Mouse (Mus musculus) midbrain, embryonic 13.5 days (tissue): ENCODE results near the gene Chl1. TPM values are rescaled to one million over a fixed set of nuclear protein-coding genes. Genes with fewer than 3 reads are reported as not detected.

ENCODE experiments used
- ATAC-seq: fragments of 200-750 bp; cut with Nextera tagmentation; 2 replicates; pipeline ENCODE4 v1.8.0; 2017; ENCODE audit warnings: mild to moderate bottlenecking, moderate TSS enrichment, moderate library complexity
- H3K27ac ChIP-seq: fragments of 300-500 bp; sonication (generic); 2 replicates; pipeline ENCODE4 v1.5.1; 2015; ENCODE audit warnings: inconsistent platforms, mild to moderate bottlenecking, moderate library complexity
- H3K27me3 ChIP-seq: fragments of 300-500 bp; sonication (generic); 2 replicates; pipeline ENCODE4 v1.6.1; 2015; ENCODE audit warnings: mild to moderate bottlenecking, inconsistent platforms
- H3K36me3 ChIP-seq: fragments of 300-500 bp; sonication (generic); 2 replicates; pipeline ENCODE4 v1.6.1; 2015; ENCODE audit warnings: mild to moderate bottlenecking, inconsistent platforms
- H3K4me1 ChIP-seq: fragments of 300-500 bp; sonication (generic); replicated peaks from 2 replicates; pipeline ENCODE4 v1.6.1; 2015; ENCODE audit warnings: inconsistent platforms
- H3K4me2 ChIP-seq: fragments of 300-500 bp; sonication (generic); replicated peaks from 2 replicates; pipeline ENCODE4 v1.6.1; 2015; ENCODE audit warnings: moderate library complexity, mild to moderate bottlenecking, inconsistent platforms
- H3K4me3 ChIP-seq: fragments of 300-500 bp; sonication (generic); replicated peaks from 2 replicates; pipeline ENCODE4 v1.5.1; 2015; ENCODE audit warnings: mild to moderate bottlenecking, inconsistent platforms
- H3K9ac ChIP-seq: fragments of 300-500 bp; sonication (generic); replicated peaks from 2 replicates; pipeline ENCODE4 v1.6.1; 2015; ENCODE audit warnings: mild to moderate bottlenecking, inconsistent platforms
- H3K9me3 ChIP-seq: fragments of 300-500 bp; sonication (generic); 2 replicates; pipeline ENCODE4 v1.6.1; 2016; ENCODE audit warnings: mild to moderate bottlenecking, inconsistent platforms
- WGBS: fragments of 180-500 bp; shearing (Covaris S2); methylation state at CpG from one replicate; pipeline ENCODE4 v1.1.7; 2015; 5-methylcytosine and 5-hydroxymethylcytosine counted together
- polyA plus RNA-seq: library from polyadenylated mRNA; unstranded; fragments of >200 nt; fragmentation: Nextera tagmentation; extraction: Ambion mirVana; gene quantifications from 2 replicates; pipeline ENCODE4 v1.2.1, GENCODE M21; 2015

Gene Chl1
- polyA plus RNA-seq, 1 experiment from 2014 or later: 74.8 TPM

- H3K9ac ChIP-seq: no peak overlapping the region
- peaks cover 9% of the 10 kb centered on the region; the same call in 1 of the 2 replicates for H3K4me1 ChIP-seq
- H3K9me3 ChIP-seq: no peaks in the 10 kb centered on the region
- WGBS: 34% methylated on average over 5 of the region's 5 CpGs
- no peak overlapping the region for H3K27ac ChIP-seq
- H3K4me3 ChIP-seq: no peak overlapping the region
- ATAC-seq: peak; percentile 73; the same call in 1 of the 2 replicates
- no peak overlapping the region for H3K4me2 ChIP-seq
- no peaks in the 10 kb centered on the region; the same call in 1 of the 2 replicates for H3K36me3 ChIP-seq
- H3K27me3 ChIP-seq: no peaks in the 10 kb centered on the region
These were observed 166.3 kb downstream of the Chl1 start for GRCm38 (mm10) chr6:103676664-103677063.

GRCm38 (mm10) chr6:103677072-103677471, 166.7 kb downstream of the Chl1 start:
- H3K4me1 ChIP-seq: peaks cover 9% of the 10 kb centered on the region; the same call in 1 of the 2 replicates
- H3K9ac ChIP-seq: no peak overlapping the region
- 91% methylated on average over 1 of the region's 1 CpGs for WGBS
- H3K27me3 ChIP-seq: no peaks in the 10 kb centered on the region
- no peak overlapping the region for H3K4me3 ChIP-seq
- no peak overlapping the region for H3K4me2 ChIP-seq
- no peak overlapping the region for H3K27ac ChIP-seq
- H3K9me3 ChIP-seq: no peaks in the 10 kb centered on the region
- H3K36me3 ChIP-seq: no peaks in the 10 kb centered on the region
- no peak for ATAC-seq

GRCm38 (mm10) chr6:103682854-103683574, 172.6 kb downstream of the Chl1 start:
- no peaks in the 10 kb centered on the region for H3K9me3 ChIP-seq
- no peaks in the 10 kb centered on the region for H3K27me3 ChIP-seq
- no peaks in the 10 kb centered on the region for H3K36me3 ChIP-seq
- no peaks in the 10 kb centered on the region for H3K4me1 ChIP-seq
- no peak overlapping the region for H3K9ac ChIP-seq
- 15% methylated on average over 8 of the region's 8 CpGs for WGBS
- no peak overlapping the region for H3K27ac ChIP-seq
- no peak overlapping the region for H3K4me3 ChIP-seq
- no peak overlapping the region for H3K4me2 ChIP-seq
- peak; percentile 86 for ATAC-seq

GRCm38 (mm10) chr6:103692511-103692910, 182.1 kb downstream of the Chl1 start:
- Histone ChIP-seq H3K36me3 (peaks cover 21% of the 10 kb centered on the region), H3K27ac (no peak overlapping the region), H3K4me1 (no peaks in the 10 kb centered on the region), H3K4me3 (no peak overlapping the region), H3K4me2 (no peak overlapping the region), H3K9ac (no peak overlapping the region), H3K27me3 (no peaks in the 10 kb centered on the region), H3K9me3 (no peaks in the 10 kb centered on the region)
- 86% methylated on average over 3 of the region's 3 CpGs for WGBS
- no peak for ATAC-seq

- no peaks in the 10 kb centered on the region for H3K9me3 ChIP-seq
- no peaks in the 10 kb centered on the region for H3K27me3 ChIP-seq
- H3K4me1 ChIP-seq: no peaks in the 10 kb centered on the region
- H3K9ac ChIP-seq: no peak overlapping the region
- no peak overlapping the region for H3K4me2 ChIP-seq
- 68% methylated on average over 7 of the region's 7 CpGs for WGBS
- H3K27ac ChIP-seq: no peak overlapping the region
- no peak overlapping the region for H3K4me3 ChIP-seq
- ATAC-seq: 0 out of 2 replicates have a peak, but pooled peaks have one; percentile 14
- peaks cover 23% of the 10 kb centered on the region for H3K36me3 ChIP-seq
These were observed 187.1 kb downstream of the Chl1 start for GRCm38 (mm10) chr6:103697349-103698028.

GRCm38 (mm10) chr6:103699482-103699881, 189.1 kb downstream of the Chl1 start:
- H3K4me3 ChIP-seq: no peak overlapping the region
- no peaks in the 10 kb centered on the region for H3K27me3 ChIP-seq
- no peak overlapping the region for H3K4me2 ChIP-seq
- no peak for ATAC-seq
- no peaks in the 10 kb centered on the region for H3K9me3 ChIP-seq
- no peak overlapping the region for H3K9ac ChIP-seq
- H3K36me3 ChIP-seq: peaks cover 5% of the 10 kb centered on the region
- WGBS: 89% methylated on average over 1 of the region's 1 CpGs
- no peaks in the 10 kb centered on the region for H3K4me1 ChIP-seq
- no peak overlapping the region for H3K27ac ChIP-seq

- 0 out of 2 replicates have a peak, but pooled peaks cover 3% of the 10 kb centered on the region for H3K36me3 ChIP-seq
- 91% methylated on average over 1 of the region's 1 CpGs for WGBS
- H3K27me3 ChIP-seq: no peaks in the 10 kb centered on the region
- no peak overlapping the region for H3K4me2 ChIP-seq
- no peak overlapping the region for H3K4me3 ChIP-seq
- H3K27ac ChIP-seq: no peak overlapping the region
- no peaks in the 10 kb centered on the region for H3K9me3 ChIP-seq
- no peak overlapping the region for H3K9ac ChIP-seq
- no peak for ATAC-seq
- no peaks in the 10 kb centered on the region for H3K4me1 ChIP-seq
These were observed 189.5 kb downstream of the Chl1 start for GRCm38 (mm10) chr6:103699895-103700294.

GRCm38 (mm10) chr6:103700336-103700735, 189.9 kb downstream of the Chl1 start:
- Histone ChIP-seq H3K4me1 (no peaks in the 10 kb centered on the region), H3K4me2 (no peak overlapping the region), H3K9me3 (no peaks in the 10 kb centered on the region), H3K9ac (no peak overlapping the region), H3K27me3 (no peaks in the 10 kb centered on the region), H3K36me3 (0 out of 2 replicates have a peak, but pooled peaks cover 3% of the 10 kb centered on the region), H3K4me3 (no peak overlapping the region), H3K27ac (no peak overlapping the region)
- no peak for ATAC-seq
- WGBS: 79% methylated on average over 7 of the region's 7 CpGs

- Histone ChIP-seq H3K36me3 (peaks cover 12% of the 10 kb centered on the region), H3K27me3 (no peaks in the 10 kb centered on the region), H3K9me3 (no peaks in the 10 kb centered on the region), H3K4me1 (no peaks in the 10 kb centered on the region), H3K9ac (no peak overlapping the region), H3K27ac (no peak overlapping the region), H3K4me3 (no peak overlapping the region), H3K4me2 (no peak overlapping the region)
- 86% methylated on average over 3 of the region's 3 CpGs for WGBS
- no peak for ATAC-seq
These were observed 196.0 kb downstream of the Chl1 start for GRCm38 (mm10) chr6:103706366-103706765.

- Histone ChIP-seq H3K27me3 (no peaks in the 10 kb centered on the region), H3K4me2 (no peak overlapping the region), H3K4me3 (no peak overlapping the region), H3K27ac (no peak overlapping the region), H3K9me3 (no peaks in the 10 kb centered on the region), H3K36me3 (no peaks in the 10 kb centered on the region), H3K9ac (no peak overlapping the region), H3K4me1 (no peaks in the 10 kb centered on the region)
- no peak for ATAC-seq
These were observed 228.9 kb downstream of the Chl1 start for GRCm38 (mm10) chr6:103739291-103739690.

- Histone ChIP-seq H3K27me3 (no peaks in the 10 kb centered on the region), H3K4me3 (no peak overlapping the region), H3K27ac (no peak overlapping the region), H3K4me1 (no peaks in the 10 kb centered on the region), H3K9ac (no peak overlapping the region), H3K36me3 (no peaks in the 10 kb centered on the region), H3K9me3 (no peaks in the 10 kb centered on the region), H3K4me2 (no peak overlapping the region)
- peak; percentile 48; the same call in 1 of the 2 replicates for ATAC-seq
- WGBS: 48% methylated on average over 3 of the region's 3 CpGs
These were observed 232.4 kb downstream of the Chl1 start for GRCm38 (mm10) chr6:103742784-103743183.

GRCm38 (mm10) chr6:103746103-103746502, 235.7 kb downstream of the Chl1 start:
- Histone ChIP-seq H3K36me3 (no peaks in the 10 kb centered on the region), H3K9me3 (no peaks in the 10 kb centered on the region), H3K27me3 (no peaks in the 10 kb centered on the region), H3K27ac (no peak overlapping the region), H3K4me1 (peaks cover 10% of the 10 kb centered on the region), H3K9ac (no peak overlapping the region), H3K4me2 (no peak overlapping the region), H3K4me3 (no peak overlapping the region)
- ATAC-seq: no peak
- 28% methylated on average over 4 of the region's 4 CpGs for WGBS
